Mouse (Mus musculus) heart, embryonic 13.5 days (tissue): ENCODE results near the gene Ryk. TPM values are rescaled to one million over a fixed set of nuclear protein-coding genes. Genes with fewer than 3 reads are reported as not detected.

ENCODE experiments used
- ATAC-seq: fragments of 200-750 bp; cut with Nextera tagmentation; 2 replicates; pipeline ENCODE4 v1.8.0; 2017; ENCODE audit warnings: moderate TSS enrichment; ENCODE audit not compliant: insufficient number of reproducible peaks, low FRiP score, low TSS enrichment; ENCODE audit errors: extremely low read depth
- H3K27ac ChIP-seq: fragments of 300-500 bp; sonication (generic); replicated peaks from 2 replicates; pipeline ENCODE4 v1.5.1; 2015; ENCODE audit warnings: moderate library complexity, mild to moderate bottlenecking, inconsistent platforms
- H3K27me3 ChIP-seq: fragments of 300-500 bp; sonication (generic); replicated peaks from 2 replicates; pipeline ENCODE4 v1.6.1; 2015; ENCODE audit warnings: mild to moderate bottlenecking, inconsistent platforms
- H3K36me3 ChIP-seq: fragments of 300-500 bp; sonication (generic); 2 replicates; pipeline ENCODE4 v1.6.1; 2015; ENCODE audit warnings: mild to moderate bottlenecking, inconsistent platforms
- H3K4me1 ChIP-seq: fragments of 300-500 bp; sonication (generic); 2 replicates; pipeline ENCODE4 v1.6.1; 2015; ENCODE audit warnings: inconsistent platforms
- H3K4me2 ChIP-seq: fragments of 300-500 bp; sonication (generic); 2 replicates; pipeline ENCODE4 v1.6.1; 2015; ENCODE audit warnings: inconsistent platforms, mild to moderate bottlenecking, moderate library complexity
- H3K4me3 ChIP-seq: fragments of 300-500 bp; sonication (generic); 2 replicates; pipeline ENCODE4 v1.5.1; 2015; ENCODE audit warnings: moderate library complexity, mild to moderate bottlenecking, inconsistent platforms
- H3K9ac ChIP-seq: fragments of 300-500 bp; sonication (generic); 2 replicates; pipeline ENCODE4 v1.6.1; 2015; ENCODE audit warnings: inconsistent platforms, mild to moderate bottlenecking, moderate library complexity
- H3K9me3 ChIP-seq: fragments of 300-500 bp; sonication (generic); 2 replicates; pipeline ENCODE4 v1.6.1; 2016; ENCODE audit warnings: inconsistent platforms
- WGBS: fragments of 180-500 bp; shearing (Covaris S2); methylation state at CpG from one replicate; pipeline ENCODE4 v1.1.7; 2015; ENCODE audit warnings: mixed read lengths; 5-methylcytosine and 5-hydroxymethylcytosine counted together
- polyA plus RNA-seq: library from polyadenylated mRNA; unstranded; fragments of >200 nt; fragmentation: Nextera tagmentation; extraction: Ambion mirVana; gene quantifications from 2 replicates; pipeline ENCODE4 v1.2.1, GENCODE M21; 2015

The Ryk gene
- polyA plus RNA-seq, 1 experiment from 2014 or later, result 9.6 TPM

- ATAC-seq, result no peak
These were observed 339 bp upstream of the Ryk start for GRCm38 (mm10) chr9:102834414-102834741.

GRCm38 (mm10) chr9:102836279-102836678, 1.6 kb downstream of the Ryk start:
- Histone ChIP-seq H3K27me3 (no peaks in the 10 kb centered on the region), H3K27ac (no peak overlapping the region), H3K9me3 (no peaks in the 10 kb centered on the region), H3K4me2 (peak overlapping the region; percentile 89), H3K36me3 (no peaks in the 10 kb centered on the region), H3K9ac (peak overlapping the region; percentile 98), H3K4me3 (peak overlapping the region; percentile 93), H3K4me1 (peaks cover 51% of the 10 kb centered on the region)
- 58% methylated on average over 9 of the region's 9 CpGs for WGBS
- ATAC-seq, result no peak

More at GRCm38 (mm10) chr9:102834414-102834741, 339 bp upstream of the Ryk start:
- 18% methylated on average over 10 of the region's 10 CpGs for WGBS
- Histone ChIP-seq H3K9me3 (no peaks in the 10 kb centered on the region), H3K4me3 (peak overlapping the region; percentile 93), H3K36me3 (no peaks in the 10 kb centered on the region), H3K27ac (peak overlapping the region; percentile 81), H3K27me3 (no peaks in the 10 kb centered on the region), H3K4me1 (peaks cover 33% of the 10 kb centered on the region), H3K4me2 (peak overlapping the region; percentile 89), H3K9ac (peak overlapping the region; percentile 98)

GRCm38 (mm10) chr9:102840792-102841778, 6.4 kb downstream of the Ryk start:
- peak overlapping the region; percentile 43 for H3K4me2 ChIP-seq
- no peaks in the 10 kb centered on the region for H3K36me3 ChIP-seq
- 12% methylated on average over 16 of the region's 16 CpGs for WGBS
- ATAC-seq, result no peak
- H3K9ac ChIP-seq, result peak overlapping the region; percentile 66
- peak overlapping the region; percentile 57 for H3K27ac ChIP-seq
- no peaks in the 10 kb centered on the region for H3K9me3 ChIP-seq
- no peaks in the 10 kb centered on the region for H3K27me3 ChIP-seq
- peak overlapping the region; percentile 21 for H3K4me3 ChIP-seq
- H3K4me1 ChIP-seq, result peaks cover 89% of the 10 kb centered on the region

- Histone ChIP-seq H3K4me1 (peaks cover 89% of the 10 kb centered on the region), H3K9ac (no peak overlapping the region), H3K27me3 (no peaks in the 10 kb centered on the region), H3K36me3 (no peaks in the 10 kb centered on the region), H3K27ac (peak overlapping the region; percentile 57), H3K9me3 (no peaks in the 10 kb centered on the region), H3K4me3 (no peak overlapping the region), H3K4me2 (no peak overlapping the region; the same call in 1 of the 2 replicates)
- ATAC-seq, result no peak
- 30% methylated on average over 1 of the region's 1 CpGs for WGBS
These were observed 7.1 kb downstream of the Ryk start for GRCm38 (mm10) chr9:102841832-102842231.

- no peaks in the 10 kb centered on the region for H3K9me3 ChIP-seq
- no peak overlapping the region for H3K9ac ChIP-seq
- WGBS, result 60% methylated on average over 8 of the region's 8 CpGs
- H3K4me1 ChIP-seq, result peaks cover 89% of the 10 kb centered on the region
- H3K27me3 ChIP-seq, result no peaks in the 10 kb centered on the region
- ATAC-seq, result no peak
- no peaks in the 10 kb centered on the region for H3K36me3 ChIP-seq
- no peak overlapping the region for H3K4me2 ChIP-seq
- H3K4me3 ChIP-seq, result no peak overlapping the region
- no peak overlapping the region for H3K27ac ChIP-seq
These were observed 7.8 kb downstream of the Ryk start for GRCm38 (mm10) chr9:102842498-102842897.

- H3K27ac ChIP-seq, result 0 out of 2 replicates have a peak overlapping the region, but pooled peaks have one; percentile 10
- H3K36me3 ChIP-seq, result no peaks in the 10 kb centered on the region
- 22% methylated on average over 4 of the region's 4 CpGs for WGBS
- no peaks in the 10 kb centered on the region for H3K27me3 ChIP-seq
- H3K4me2 ChIP-seq, result no peak overlapping the region
- no peak overlapping the region for H3K9ac ChIP-seq
- H3K9me3 ChIP-seq, result no peaks in the 10 kb centered on the region
- no peak overlapping the region for H3K4me3 ChIP-seq
- H3K4me1 ChIP-seq, result peaks cover 99% of the 10 kb centered on the region
- ATAC-seq, result no peak
These were observed 8.9 kb downstream of the Ryk start for GRCm38 (mm10) chr9:102843577-102843976.

GRCm38 (mm10) chr9:102845851-102846250, 11.1 kb downstream of the Ryk start:
- no peak overlapping the region for H3K4me3 ChIP-seq
- H3K4me2 ChIP-seq, result no peak overlapping the region
- ATAC-seq, result no peak
- H3K36me3 ChIP-seq, result no peaks in the 10 kb centered on the region
- no peaks in the 10 kb centered on the region for H3K9me3 ChIP-seq
- WGBS, result 78% methylated on average over 6 of the region's 6 CpGs
- peaks cover 88% of the 10 kb centered on the region for H3K4me1 ChIP-seq
- H3K9ac ChIP-seq, result no peak overlapping the region
- no peaks in the 10 kb centered on the region for H3K27me3 ChIP-seq
- H3K27ac ChIP-seq, result no peak overlapping the region

- Histone ChIP-seq H3K9me3 (no peaks in the 10 kb centered on the region), H3K9ac (no peak overlapping the region), H3K27me3 (no peaks in the 10 kb centered on the region), H3K27ac (no peak overlapping the region), H3K4me3 (no peak overlapping the region), H3K36me3 (no peaks in the 10 kb centered on the region), H3K4me1 (peaks cover 83% of the 10 kb centered on the region), H3K4me2 (no peak overlapping the region)
- WGBS, result 86% methylated on average over 5 of the region's 5 CpGs
- no peak for ATAC-seq
These were observed 11.6 kb downstream of the Ryk start for GRCm38 (mm10) chr9:102846348-102846747.

- no peaks in the 10 kb centered on the region for H3K27me3 ChIP-seq
- H3K27ac ChIP-seq, result no peak overlapping the region
- ATAC-seq, result no peak
- H3K9me3 ChIP-seq, result peaks cover 5% of the 10 kb centered on the region; the same call in 1 of the 2 replicates
- H3K9ac ChIP-seq, result no peak overlapping the region
- WGBS, result 88% methylated on average over 13 of the region's 13 CpGs
- peaks cover 27% of the 10 kb centered on the region for H3K4me1 ChIP-seq
- peaks cover 10% of the 10 kb centered on the region for H3K36me3 ChIP-seq
- H3K4me3 ChIP-seq, result no peak overlapping the region
- no peak overlapping the region for H3K4me2 ChIP-seq
These were observed 17.6 kb downstream of the Ryk start for GRCm38 (mm10) chr9:102852076-102853022.

- ATAC-seq, result no peak
- H3K4me3 ChIP-seq, result no peak overlapping the region
- no peak overlapping the region for H3K9ac ChIP-seq
- H3K27ac ChIP-seq, result no peak overlapping the region
- H3K4me2 ChIP-seq, result no peak overlapping the region
- 98% methylated on average over 2 of the region's 2 CpGs for WGBS
- peaks cover 5% of the 10 kb centered on the region; the same call in 1 of the 2 replicates for H3K9me3 ChIP-seq
- H3K27me3 ChIP-seq, result no peaks in the 10 kb centered on the region
- peaks cover 26% of the 10 kb centered on the region for H3K36me3 ChIP-seq
- peaks cover 32% of the 10 kb centered on the region for H3K4me1 ChIP-seq
These were observed 23.1 kb downstream of the Ryk start for GRCm38 (mm10) chr9:102857856-102858255.

- Histone ChIP-seq H3K36me3 (peaks cover 26% of the 10 kb centered on the region), H3K4me1 (peaks cover 36% of the 10 kb centered on the region), H3K4me2 (no peak overlapping the region), H3K9me3 (peaks cover 5% of the 10 kb centered on the region; the same call in 1 of the 2 replicates), H3K27me3 (no peaks in the 10 kb centered on the region), H3K4me3 (no peak overlapping the region), H3K9ac (no peak overlapping the region), H3K27ac (no peak overlapping the region)
- ATAC-seq, result no peak
- WGBS, result 91% methylated on average over 5 of the region's 5 CpGs
These were observed 23.6 kb downstream of the Ryk start for GRCm38 (mm10) chr9:102858283-102858682.
